Mouse (Mus musculus) liver, embryonic 14.5 days (tissue): ENCODE data around the gene Elf5.

Source experiments
- CTCF ChIP-seq: IDR thresholded peaks from 2 replicates; pipeline ENCODE4 v1.5.1; 2016; ENCODE audit warnings: antibody characterized with exemption, low read depth, control low read depth
- EP300 ChIP-seq: IDR thresholded peaks from 2 replicates; pipeline ENCODE4 v1.6.1; 2016; ENCODE audit warnings: antibody characterized with exemption, low read depth

- no peak for TF ChIP-seq CTCF
- no peak for TF ChIP-seq EP300
Measured at GRCm38 (mm10) chr2:103379502-103380160, 31.9 kb upstream of the Elf5 start.
